Mouse (Mus musculus) CD4-positive, CD25-positive, alpha-beta regulatory T cell, adult 4 months (primary cell): ENCODE data around the gene Psmc3. TPM values are rescaled to one million over a fixed set of nuclear protein-coding genes. Genes with fewer than 3 reads are reported as not detected.
A peak's percentile ranks its signal among the peaks of the same experiment; 100 is the strongest.
"Not testable (repeated sequence)": the region's sequence is repeated elsewhere in the genome, so short reads cannot be mapped to it uniquely, and the experiment has no call there.

Experiments
- ATAC-seq: one replicate; pipeline ENCODE4 v1.8.0; 2017
- polyA plus RNA-seq, 2 experiments: library from polyadenylated mRNA; unstranded; fragments of 100-300 nt; shearing (Covaris generic); gene quantifications; one replicate each; pipeline ENCODE4 v1.2.1; 2017

Gene Psmc3
- polyA plus RNA-seq: 100 to 1,000 TPM; 198 to 201 TPM

- peak; percentile 97 for ATAC-seq
Observed at GRCm38 (mm10) chr2:91053934-91054382, at the start of gene Psmc3. Gene Psmc3 (plus strand): TSS chr2:91054009.

GRCm38 (mm10) chr2:91008536-91008935 lies 45.3 kb upstream of the Psmc3 start:
- no peak for ATAC-seq

- ATAC-seq: no peak
Observed at GRCm38 (mm10) chr2:91013881-91014280, 39.9 kb upstream of the Psmc3 start.

- ATAC-seq: no peak
Observed at GRCm38 (mm10) chr2:91015386-91015785, 38.4 kb upstream of the Psmc3 start.

GRCm38 (mm10) chr2:91018061-91018788 lies 35.6 kb upstream of the Psmc3 start:
- ATAC-seq: no peak

GRCm38 (mm10) chr2:91019911-91020310 lies 33.9 kb upstream of the Psmc3 start:
- ATAC-seq: no peak

GRCm38 (mm10) chr2:91022266-91022665 lies 31.5 kb upstream of the Psmc3 start:
- not testable (repeated sequence) for ATAC-seq

GRCm38 (mm10) chr2:91023131-91023530 lies 30.7 kb upstream of the Psmc3 start:
- ATAC-seq: no peak

GRCm38 (mm10) chr2:91023956-91024355 lies 29.9 kb upstream of the Psmc3 start:
- no peak for ATAC-seq

- no peak for ATAC-seq
Observed at GRCm38 (mm10) chr2:91025081-91025516, 28.7 kb upstream of the Psmc3 start.

- no peak for ATAC-seq
Observed at GRCm38 (mm10) chr2:91026491-91026890, 27.3 kb upstream of the Psmc3 start.

- no peak for ATAC-seq
Observed at GRCm38 (mm10) chr2:91027391-91028214, 26.2 kb upstream of the Psmc3 start.

GRCm38 (mm10) chr2:91031216-91031615 lies 22.6 kb upstream of the Psmc3 start:
- no peak for ATAC-seq

GRCm38 (mm10) chr2:91033000-91033399 lies 20.8 kb upstream of the Psmc3 start:
- peak; percentile 47 for ATAC-seq

- ATAC-seq: no peak
Observed at GRCm38 (mm10) chr2:91035385-91035784, 18.4 kb upstream of the Psmc3 start, which contains the start of gene Rapsn. Gene Rapsn (plus strand): TSS chr2:91035620.

- no peak for ATAC-seq
Observed at GRCm38 (mm10) chr2:91041786-91042185, 12.0 kb upstream of the Psmc3 start.

- ATAC-seq: peak; percentile 97
Observed at GRCm38 (mm10) chr2:91042651-91043398, 11.0 kb upstream of the Psmc3 start.

- ATAC-seq: no peak
Observed at GRCm38 (mm10) chr2:91044727-91045126, 9.1 kb upstream of the Psmc3 start.

- ATAC-seq: not testable (repeated sequence)
Observed at GRCm38 (mm10) chr2:91045805-91046204, 8.0 kb upstream of the Psmc3 start.

GRCm38 (mm10) chr2:91047359-91047758 lies 6.5 kb upstream of the Psmc3 start:
- ATAC-seq: no peak

GRCm38 (mm10) chr2:91051917-91052316 lies 1.9 kb upstream of the Psmc3 start:
- no peak for ATAC-seq

GRCm38 (mm10) chr2:91052752-91053151 lies 1.1 kb upstream of the Psmc3 start:
- ATAC-seq: peak; percentile 29
